Mouse (Mus musculus) embryonic facial prominence, embryonic 11.5 days (tissue): Measurements from ENCODE around the gene Cnih3. TPM values are rescaled to one million over a fixed set of nuclear protein-coding genes. Genes with fewer than 3 reads are reported as not detected.

Experiments used
- ATAC-seq: fragments of 200-750 bp; cut with Nextera tagmentation; replicated peaks from 2 replicates; pipeline ENCODE4 v1.8.0; 2017; ENCODE audit warnings: low read depth; ENCODE audit not compliant: insufficient number of reproducible peaks, low FRiP score, low TSS enrichment
- DNase-seq: peaks from one replicate; pipeline ENCODE4 v3.0.0-alpha.2; 2015; ENCODE audit warnings: low spot score
- H3K27ac ChIP-seq: fragments of 300-500 bp; sonication (generic); replicated peaks from 2 replicates; pipeline ENCODE4 v1.5.1; 2014; ENCODE audit warnings: mild to moderate bottlenecking, low read depth, low read length, control low read depth
- H3K27me3 ChIP-seq: fragments of 300-500 bp; sonication (generic); 2 replicates; pipeline ENCODE4 v1.6.1; 2014; ENCODE audit warnings: mild to moderate bottlenecking, low read length, moderate library complexity, mixed read lengths; ENCODE audit not compliant: control insufficient read depth, insufficient read depth
- H3K36me3 ChIP-seq: fragments of 300-500 bp; sonication (generic); replicated peaks from 2 replicates; pipeline ENCODE4 v1.6.1; 2014; ENCODE audit warnings: low read depth, mild to moderate bottlenecking, low read length, moderate library complexity, mixed read lengths; ENCODE audit not compliant: control insufficient read depth, insufficient read depth
- H3K4me1 ChIP-seq: fragments of 300-500 bp; sonication (generic); 2 replicates; pipeline ENCODE4 v1.6.1; 2014; ENCODE audit warnings: low read length, mixed read lengths; ENCODE audit not compliant: control insufficient read depth, insufficient read depth
- H3K4me2 ChIP-seq: fragments of 300-500 bp; sonication (generic); 2 replicates; pipeline ENCODE4 v1.6.1; 2014; ENCODE audit warnings: low read depth, mild to moderate bottlenecking, control low read depth, low read length, moderate library complexity
- H3K4me3 ChIP-seq: fragments of 300-500 bp; sonication (generic); 2 replicates; pipeline ENCODE4 v1.5.1; 2014; ENCODE audit warnings: low read depth, low read length, control low read depth
- H3K9ac ChIP-seq: fragments of 300-500 bp; sonication (generic); replicated peaks from 2 replicates; pipeline ENCODE4 v1.6.1; 2014; ENCODE audit warnings: mild to moderate bottlenecking, control low read depth, low read length
- H3K9me3 ChIP-seq: fragments of 300-500 bp; sonication (generic); replicated peaks from 2 replicates; pipeline ENCODE4 v1.6.1; 2016; ENCODE audit warnings: mild to moderate bottlenecking, low read length, inconsistent platforms, mixed read lengths; ENCODE audit not compliant: control insufficient read depth
- WGBS: fragments of 180-500 bp; shearing (Covaris S2); extraction: QIAGEN DNeasy Blood & Tissue Kit; methylation state at CpG from one replicate; pipeline ENCODE4 v1.1.7; 2014; 5-methylcytosine and 5-hydroxymethylcytosine counted together
- polyA plus RNA-seq: library from polyadenylated mRNA; unstranded; fragments of >200 nt; fragmentation: Nextera tagmentation; extraction: Ambion mirVana; gene quantifications from 2 replicates; pipeline ENCODE4 v1.2.1, GENCODE M21; 2014

Gene Cnih3
- polyA plus RNA-seq, 1 experiment from 2014 or later = 0.50 TPM

- Histone ChIP-seq H3K4me3 (no peak overlapping the region), H3K4me2 (no peak overlapping the region), H3K36me3 (no peaks in the 10 kb centered on the region), H3K27ac (no peak overlapping the region), H3K9ac (no peak overlapping the region), H3K4me1 (no peaks in the 10 kb centered on the region), H3K27me3 (no peaks in the 10 kb centered on the region), H3K9me3 (no peaks in the 10 kb centered on the region)
- DNase-seq = no peak
- WGBS = 83% methylated on average over 6 of the region's 6 CpGs
- no peak for ATAC-seq
These were observed 33.0 kb upstream of the Cnih3 start for GRCm38 (mm10) chr1:181319466-181319865.

DNA sequence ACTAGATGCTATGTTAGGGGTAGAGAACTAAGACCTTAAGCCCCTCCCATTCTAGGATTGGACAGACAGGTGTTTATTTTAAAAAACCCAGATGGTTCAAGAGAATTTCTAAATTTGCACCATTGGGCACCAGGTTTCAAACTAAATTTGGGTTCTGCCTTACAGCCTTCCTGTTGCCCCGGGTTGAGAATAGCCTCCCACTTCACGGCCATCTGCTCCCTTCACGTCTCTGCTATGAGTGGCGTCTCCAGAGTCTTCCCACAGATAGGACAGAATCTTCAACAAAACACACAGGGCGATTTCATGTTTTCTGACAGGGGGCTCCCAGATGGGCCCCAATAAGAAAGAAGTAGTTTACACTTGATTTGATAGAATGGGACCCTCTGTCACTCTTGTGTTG, 31.3 kb upstream of the Cnih3 start:
- Histone ChIP-seq H3K4me3 (no peak overlapping the region), H3K4me2 (no peak overlapping the region), H3K4me1 (no peaks in the 10 kb centered on the region), H3K9me3 (no peaks in the 10 kb centered on the region), H3K9ac (no peak overlapping the region), H3K27me3 (no peaks in the 10 kb centered on the region), H3K36me3 (no peaks in the 10 kb centered on the region), H3K27ac (no peak overlapping the region)
- DNase-seq (no peak), ATAC-seq (no peak)
- 95% methylated on average over 5 of the region's 5 CpGs for WGBS

DNA sequence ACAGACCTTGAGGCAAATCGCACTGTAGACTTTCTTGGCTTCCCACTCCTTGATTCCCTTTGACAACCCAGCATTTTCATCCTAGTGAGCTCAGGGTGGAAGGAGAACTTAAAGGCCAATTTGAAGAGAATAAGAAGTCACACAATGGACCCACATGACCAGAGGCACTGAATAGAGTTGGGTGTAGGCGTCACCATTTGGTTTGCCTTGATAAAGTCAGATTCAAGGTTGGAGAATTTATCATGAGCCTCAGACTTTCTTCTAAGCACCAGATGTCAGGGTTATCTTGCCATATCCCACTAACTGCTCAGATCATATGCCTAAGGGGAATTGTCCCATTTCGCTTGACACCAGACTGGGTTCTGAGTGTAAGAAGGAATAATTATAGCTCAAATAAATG, 29.3 kb upstream of the Cnih3 start:
- no peak for DNase-seq
- Histone ChIP-seq H3K9me3 (no peaks in the 10 kb centered on the region), H3K4me3 (no peak overlapping the region), H3K27ac (no peak overlapping the region), H3K4me1 (no peaks in the 10 kb centered on the region), H3K9ac (no peak overlapping the region), H3K27me3 (no peaks in the 10 kb centered on the region), H3K4me2 (no peak overlapping the region), H3K36me3 (no peaks in the 10 kb centered on the region)
- no peak for ATAC-seq
- 87% methylated on average over 3 of the region's 3 CpGs for WGBS

DNA sequence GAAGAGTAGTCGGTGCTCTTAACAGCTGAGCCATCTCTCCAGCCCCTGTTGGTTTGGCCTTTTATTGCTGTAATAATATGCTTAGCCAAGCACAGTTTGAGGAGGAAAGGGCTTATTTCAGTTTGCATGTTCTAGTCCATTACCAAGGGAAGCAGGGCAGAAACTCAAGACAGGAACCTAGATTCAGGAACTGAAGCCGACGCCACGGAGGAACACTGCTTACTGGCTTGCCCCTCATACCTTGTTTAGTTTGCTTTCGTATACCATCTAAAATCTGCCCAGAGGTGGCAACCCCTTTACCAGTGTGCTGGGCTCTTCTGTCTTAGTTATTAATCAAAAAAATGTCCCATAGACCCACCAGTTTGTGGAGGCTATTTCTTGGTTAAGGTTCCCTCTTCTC, 25.3 kb upstream of the Cnih3 start:
- no peaks in the 10 kb centered on the region for H3K27me3 ChIP-seq
- H3K4me2 ChIP-seq = no peak overlapping the region
- WGBS = 91% methylated on average over 5 of the region's 5 CpGs
- H3K9ac ChIP-seq = no peak overlapping the region
- no peak overlapping the region for H3K27ac ChIP-seq
- ATAC-seq (no peak), DNase-seq (no peak)
- H3K36me3 ChIP-seq = no peaks in the 10 kb centered on the region
- H3K4me3 ChIP-seq = no peak overlapping the region
- H3K9me3 ChIP-seq = no peaks in the 10 kb centered on the region
- no peaks in the 10 kb centered on the region for H3K4me1 ChIP-seq

DNA sequence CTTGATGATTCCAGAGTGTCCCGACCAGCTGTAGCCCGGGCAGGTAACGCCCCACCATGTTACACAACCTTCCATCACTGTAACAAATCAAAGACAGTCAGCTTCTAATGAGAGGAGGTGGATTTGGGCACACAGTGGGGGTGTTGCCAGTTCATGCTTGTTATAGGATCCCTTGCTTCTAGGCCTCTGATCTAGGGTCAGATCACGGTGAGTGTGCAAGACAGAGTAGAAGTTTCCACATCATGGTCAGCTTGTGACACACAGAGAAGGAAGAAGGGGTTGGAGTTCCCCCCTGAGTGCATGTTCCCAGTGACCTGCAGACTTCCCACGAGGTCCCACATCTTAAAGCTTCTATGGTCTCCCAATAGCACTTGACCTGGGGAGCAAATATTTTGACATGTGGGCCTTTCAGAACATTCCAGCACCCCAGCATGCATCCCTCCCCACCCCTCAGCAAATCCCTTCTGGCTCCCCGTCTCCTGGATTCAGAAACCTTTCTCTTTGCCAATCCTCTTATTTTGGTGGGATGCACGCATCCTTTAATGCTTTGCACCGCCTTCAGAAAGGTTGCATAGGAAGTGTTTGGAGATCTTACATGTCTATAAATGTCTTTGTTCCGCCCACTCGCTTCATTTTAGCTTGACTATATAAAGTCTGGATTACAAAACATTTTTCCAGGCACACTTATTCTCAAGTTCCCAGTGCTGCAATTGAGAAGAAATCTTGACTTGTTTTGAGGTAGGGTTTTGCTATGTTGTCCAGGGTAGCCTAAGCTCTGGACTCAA, 24.6 kb upstream of the Cnih3 start:
- ATAC-seq (no peak), DNase-seq (no peak)
- no peaks in the 10 kb centered on the region for H3K36me3 ChIP-seq
- no peaks in the 10 kb centered on the region for H3K4me1 ChIP-seq
- no peak overlapping the region for H3K4me3 ChIP-seq
- no peak overlapping the region for H3K4me2 ChIP-seq
- no peaks in the 10 kb centered on the region for H3K27me3 ChIP-seq
- no peaks in the 10 kb centered on the region for H3K9me3 ChIP-seq
- no peak overlapping the region for H3K9ac ChIP-seq
- H3K27ac ChIP-seq = no peak overlapping the region
- WGBS = 84% methylated on average over 10 of the region's 10 CpGs

- no peak overlapping the region for H3K9ac ChIP-seq
- ATAC-seq (no peak), DNase-seq (no peak)
- H3K4me1 ChIP-seq = no peaks in the 10 kb centered on the region
- H3K36me3 ChIP-seq = no peaks in the 10 kb centered on the region
- WGBS = 85% methylated on average over 3 of the region's 3 CpGs
- H3K27me3 ChIP-seq = no peaks in the 10 kb centered on the region
- no peaks in the 10 kb centered on the region for H3K9me3 ChIP-seq
- H3K27ac ChIP-seq = no peak overlapping the region
- no peak overlapping the region for H3K4me2 ChIP-seq
- no peak overlapping the region for H3K4me3 ChIP-seq
These were observed 23.3 kb upstream of the Cnih3 start for GRCm38 (mm10) chr1:181329110-181329509.

GRCm38 (mm10) chr1:181332597-181332996, 19.8 kb upstream of the Cnih3 start:
- H3K27ac ChIP-seq = no peak overlapping the region
- WGBS = 35% methylated on average over 2 of the region's 2 CpGs
- no peaks in the 10 kb centered on the region for H3K9me3 ChIP-seq
- no peak for DNase-seq
- H3K4me3 ChIP-seq = no peak overlapping the region
- no peaks in the 10 kb centered on the region for H3K4me1 ChIP-seq
- H3K9ac ChIP-seq = no peak overlapping the region
- no peak for ATAC-seq
- H3K36me3 ChIP-seq = no peaks in the 10 kb centered on the region
- no peaks in the 10 kb centered on the region for H3K27me3 ChIP-seq
- H3K4me2 ChIP-seq = no peak overlapping the region

- no peaks in the 10 kb centered on the region for H3K36me3 ChIP-seq
- H3K9ac ChIP-seq = no peak overlapping the region
- H3K4me2 ChIP-seq = no peak overlapping the region
- no peak overlapping the region for H3K27ac ChIP-seq
- DNase-seq (no peak), ATAC-seq (no peak)
- H3K9me3 ChIP-seq = no peaks in the 10 kb centered on the region
- H3K4me1 ChIP-seq = no peaks in the 10 kb centered on the region
- H3K4me3 ChIP-seq = no peak overlapping the region
- no peaks in the 10 kb centered on the region for H3K27me3 ChIP-seq
- WGBS = 91% methylated on average over 6 of the region's 6 CpGs
These were observed 18.0 kb upstream of the Cnih3 start for GRCm38 (mm10) chr1:181334329-181335018.
